Mouse (Mus musculus): ENCODE data around the gene Asap2. TPM values are rescaled to one million over a fixed set of nuclear protein-coding genes. Genes with fewer than 3 reads are reported as not detected.

Gene Asap2
- polyA plus RNA-seq, 1 experiment from 2014 or later = 13.3 TPM

GRCm38 (mm10) chr12:21136462-21136751 lies 146.1 kb downstream of the Asap2 start:
- DNase-seq (ENCODE audit: extremely low spot score, low spot score) = no peak
- Histone ChIP-seq H3K27ac (no peak overlapping the region), H3K9me3 (no peaks in the 10 kb centered on the region), H3K4me1 (peaks cover 75% of the 10 kb centered on the region), H3K36me3 (replicated peaks) (0 out of 2 replicates have a peak, but pooled peaks cover 5% of the 10 kb centered on the region), H3K4me3 (no peak overlapping the region), H3K27me3 (ENCODE audit: poor library complexity, severe bottlenecking) (no peaks in the 10 kb centered on the region)
- 90% methylated on average over 2 of the region's 2 CpGs for WGBS

DNA sequence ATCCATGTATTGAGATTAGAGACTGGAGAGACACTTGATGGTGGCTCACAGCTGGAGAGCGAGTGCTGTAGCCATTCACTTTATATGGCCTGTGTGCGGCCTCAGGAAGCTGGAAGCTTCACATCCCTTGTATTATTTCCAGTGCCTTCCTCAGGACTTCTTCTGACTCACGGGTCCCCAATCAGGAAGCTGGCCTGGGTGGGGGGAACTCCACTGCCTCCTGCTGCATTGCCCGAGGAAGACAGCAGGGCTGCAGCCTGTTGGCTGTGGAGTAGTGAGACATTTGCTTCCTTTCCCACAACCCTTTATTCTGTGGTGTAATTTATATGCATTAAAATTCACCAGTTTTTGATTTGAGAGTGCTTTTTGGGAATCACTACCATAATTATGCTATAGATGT lies 149.3 kb downstream of the Asap2 start:
- DNase-seq (ENCODE audit: extremely low spot score, low spot score) = no peak
- H3K27ac ChIP-seq = no peak overlapping the region
- H3K4me1 ChIP-seq = peaks cover 50% of the 10 kb centered on the region
- WGBS = 78% methylated on average over 4 of the region's 4 CpGs
- no peak overlapping the region for H3K4me3 ChIP-seq
- peaks cover 8% of the 10 kb centered on the region for H3K36me3 ChIP-seq (replicated peaks)
- H3K9me3 ChIP-seq = no peaks in the 10 kb centered on the region
- H3K27me3 ChIP-seq (ENCODE audit: poor library complexity, severe bottlenecking) = no peaks in the 10 kb centered on the region

GRCm38 (mm10) chr12:21140153-21140552 lies 149.9 kb downstream of the Asap2 start:
- Histone ChIP-seq H3K4me1 (peaks cover 44% of the 10 kb centered on the region), H3K27me3 (ENCODE audit: poor library complexity, severe bottlenecking) (no peaks in the 10 kb centered on the region), H3K36me3 (replicated peaks) (peaks cover 14% of the 10 kb centered on the region), H3K9me3 (0 out of 2 replicates have a peak, but pooled peaks cover 3% of the 10 kb centered on the region), H3K4me3 (no peak overlapping the region), H3K27ac (no peak overlapping the region)
- DNase-seq (ENCODE audit: extremely low spot score, low spot score) = no peak
- WGBS = 95% methylated on average over 14 of the region's 14 CpGs

DNA sequence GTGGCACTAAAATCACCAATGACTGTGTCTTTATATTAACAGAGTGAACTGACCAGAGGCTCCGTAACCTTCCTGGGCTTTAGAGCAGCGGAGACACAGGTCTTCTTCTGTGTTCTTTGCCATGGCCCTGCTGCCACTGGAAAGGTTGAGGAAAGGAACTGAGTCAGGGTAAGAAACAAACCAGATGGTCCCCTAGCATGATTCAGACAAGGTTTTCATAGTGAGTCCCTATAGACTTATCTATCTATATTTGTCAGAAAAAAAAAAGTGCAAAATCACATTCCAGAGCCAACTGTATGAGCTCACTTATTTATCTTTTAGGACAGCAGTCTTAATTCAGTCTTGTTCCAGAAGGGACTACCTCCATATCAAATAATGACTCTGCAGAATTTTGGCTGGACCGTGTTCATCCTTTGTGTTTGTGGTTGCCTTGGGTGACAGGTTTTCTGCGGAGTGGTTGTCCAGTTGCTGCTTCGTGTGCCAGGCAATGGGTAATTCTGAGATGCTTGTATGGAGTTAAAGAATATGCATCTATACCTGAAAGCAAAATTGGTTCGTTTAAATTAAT lies 150.6 kb downstream of the Asap2 start:
- Histone ChIP-seq H3K27ac (no peak overlapping the region), H3K9me3 (0 out of 2 replicates have a peak, but pooled peaks cover 3% of the 10 kb centered on the region), H3K4me1 (peaks cover 38% of the 10 kb centered on the region), H3K36me3 (replicated peaks) (peaks cover 20% of the 10 kb centered on the region), H3K27me3 (ENCODE audit: poor library complexity, severe bottlenecking) (no peaks in the 10 kb centered on the region), H3K4me3 (no peak overlapping the region)
- WGBS = 95% methylated on average over 6 of the region's 6 CpGs
- no peak for DNase-seq (ENCODE audit: extremely low spot score, low spot score)

GRCm38 (mm10) chr12:21141691-21142300 lies 151.5 kb downstream of the Asap2 start:
- 92% methylated on average over 5 of the region's 5 CpGs for WGBS
- H3K27me3 ChIP-seq (ENCODE audit: poor library complexity, severe bottlenecking) = no peaks in the 10 kb centered on the region
- H3K9me3 ChIP-seq = 0 out of 2 replicates have a peak, but pooled peaks cover 3% of the 10 kb centered on the region
- H3K4me3 ChIP-seq = no peak overlapping the region
- peaks cover 30% of the 10 kb centered on the region for H3K36me3 ChIP-seq (replicated peaks)
- H3K27ac ChIP-seq = no peak overlapping the region
- no peak for DNase-seq (ENCODE audit: extremely low spot score, low spot score)
- peaks cover 36% of the 10 kb centered on the region for H3K4me1 ChIP-seq

- Histone ChIP-seq H3K27me3 (ENCODE audit: poor library complexity, severe bottlenecking) (no peaks in the 10 kb centered on the region), H3K9me3 (0 out of 2 replicates have a peak, but pooled peaks cover 3% of the 10 kb centered on the region), H3K4me1 (peaks cover 38% of the 10 kb centered on the region), H3K36me3 (replicated peaks) (peaks cover 31% of the 10 kb centered on the region), H3K4me3 (no peak overlapping the region), H3K27ac (no peak overlapping the region)
- WGBS = 87% methylated on average over 9 of the region's 9 CpGs
- DNase-seq (ENCODE audit: extremely low spot score, low spot score) = no peak
Observed at GRCm38 (mm10) chr12:21142489-21143254, 152.4 kb downstream of the Asap2 start.

- Histone ChIP-seq H3K4me3 (no peak overlapping the region), H3K9me3 (0 out of 2 replicates have a peak, but pooled peaks cover 3% of the 10 kb centered on the region), H3K27ac (no peak overlapping the region), H3K4me1 (peaks cover 21% of the 10 kb centered on the region), H3K27me3 (ENCODE audit: poor library complexity, severe bottlenecking) (no peaks in the 10 kb centered on the region), H3K36me3 (replicated peaks) (peaks cover 31% of the 10 kb centered on the region)
- DNase-seq (ENCODE audit: extremely low spot score, low spot score) = no peak
- WGBS = 89% methylated on average over 5 of the region's 5 CpGs
Observed at GRCm38 (mm10) chr12:21144602-21145001, 154.3 kb downstream of the Asap2 start.

DNA sequence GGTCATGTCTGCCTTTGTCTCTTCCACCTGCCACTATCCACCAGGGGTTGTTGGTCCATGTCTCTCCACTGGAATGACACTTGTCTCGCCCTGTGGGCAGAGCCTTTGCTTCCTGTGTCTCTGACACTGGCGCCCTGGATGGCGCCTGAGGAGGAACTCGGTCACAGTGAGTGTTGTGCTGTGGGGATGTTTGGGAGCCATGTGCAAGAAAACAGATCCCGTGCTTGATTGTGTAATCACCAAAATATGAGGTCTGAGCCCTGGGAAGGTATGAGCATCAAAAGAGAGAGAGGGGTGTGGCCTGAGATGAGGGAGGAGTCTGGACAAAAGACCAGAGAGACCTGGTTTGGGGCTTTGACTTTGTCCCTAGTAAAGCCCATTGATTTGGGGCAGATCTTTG lies 154.8 kb downstream of the Asap2 start:
- Histone ChIP-seq H3K27me3 (ENCODE audit: poor library complexity, severe bottlenecking) (no peaks in the 10 kb centered on the region), H3K9me3 (0 out of 2 replicates have a peak, but pooled peaks cover 3% of the 10 kb centered on the region), H3K4me3 (no peak overlapping the region), H3K36me3 (replicated peaks) (peaks cover 31% of the 10 kb centered on the region), H3K4me1 (peaks cover 17% of the 10 kb centered on the region), H3K27ac (no peak overlapping the region)
- WGBS = 95% methylated on average over 5 of the region's 5 CpGs
- no peak for DNase-seq (ENCODE audit: extremely low spot score, low spot score)

- 73% methylated on average over 4 of the region's 4 CpGs for WGBS
- DNase-seq (ENCODE audit: extremely low spot score, low spot score) = no peak
- Histone ChIP-seq H3K27me3 (ENCODE audit: poor library complexity, severe bottlenecking) (no peaks in the 10 kb centered on the region), H3K36me3 (replicated peaks) (peaks cover 31% of the 10 kb centered on the region), H3K4me1 (peaks cover 15% of the 10 kb centered on the region), H3K9me3 (0 out of 2 replicates have a peak, but pooled peaks cover 3% of the 10 kb centered on the region), H3K27ac (no peak overlapping the region), H3K4me3 (no peak overlapping the region)
Observed at GRCm38 (mm10) chr12:21146826-21147225, 156.6 kb downstream of the Asap2 start.

DNA sequence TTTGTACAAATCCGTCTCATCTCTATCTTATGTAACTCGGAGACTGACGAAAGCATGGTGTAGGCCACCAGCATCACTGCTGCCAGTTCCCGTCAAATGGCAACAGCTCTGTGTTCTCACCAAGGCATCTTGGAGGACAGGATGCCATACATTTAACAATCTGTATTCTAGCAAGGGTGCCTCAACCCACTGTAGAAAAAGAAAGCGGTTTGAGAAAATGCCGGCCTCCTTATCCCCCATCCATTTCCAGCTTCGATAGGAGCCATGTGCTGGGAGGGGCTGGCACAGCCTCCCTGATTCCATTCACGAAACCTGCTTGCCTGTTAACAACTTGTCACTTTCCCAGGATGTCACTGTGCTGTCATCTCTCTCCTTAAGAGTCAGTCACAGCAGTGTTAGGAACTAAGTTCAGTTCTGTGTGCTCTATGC lies 163.0 kb downstream of the Asap2 start:
- Histone ChIP-seq H3K4me3 (no peak overlapping the region), H3K9me3 (no peaks in the 10 kb centered on the region), H3K27me3 (ENCODE audit: poor library complexity, severe bottlenecking) (no peaks in the 10 kb centered on the region), H3K36me3 (replicated peaks) (no peaks in the 10 kb centered on the region), H3K4me1 (peaks cover 27% of the 10 kb centered on the region), H3K27ac (no peak overlapping the region)
- no peak for DNase-seq (ENCODE audit: extremely low spot score, low spot score)
- 84% methylated on average over 8 of the region's 8 CpGs for WGBS

DNA sequence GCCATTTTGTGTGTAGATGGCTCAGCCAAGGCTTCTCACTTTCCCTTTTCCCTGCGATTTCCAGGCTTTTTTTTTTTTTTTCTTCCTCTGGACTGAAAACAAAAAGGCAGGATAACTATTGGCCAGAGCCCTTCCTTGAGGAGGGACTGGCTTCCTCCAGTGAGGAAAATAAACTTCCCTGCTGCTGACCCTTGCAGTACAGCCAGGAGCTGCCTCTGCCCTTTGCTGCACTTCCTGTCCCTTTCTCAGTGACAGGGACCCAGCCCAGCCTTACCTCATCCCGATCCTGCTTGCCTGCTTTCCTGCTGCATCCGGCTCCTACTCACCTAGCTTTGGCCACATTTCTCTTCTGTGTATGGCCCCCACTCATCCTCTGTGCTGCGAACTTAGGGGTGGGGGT lies 164.8 kb downstream of the Asap2 start:
- Histone ChIP-seq H3K9me3 (no peaks in the 10 kb centered on the region), H3K4me3 (no peak overlapping the region), H3K27ac (no peak overlapping the region), H3K36me3 (replicated peaks) (no peaks in the 10 kb centered on the region), H3K27me3 (ENCODE audit: poor library complexity, severe bottlenecking) (no peaks in the 10 kb centered on the region), H3K4me1 (peaks cover 42% of the 10 kb centered on the region)
- DNase-seq (ENCODE audit: extremely low spot score, low spot score) = no peak
- WGBS = 71% methylated on average over 4 of the region's 4 CpGs

DNA sequence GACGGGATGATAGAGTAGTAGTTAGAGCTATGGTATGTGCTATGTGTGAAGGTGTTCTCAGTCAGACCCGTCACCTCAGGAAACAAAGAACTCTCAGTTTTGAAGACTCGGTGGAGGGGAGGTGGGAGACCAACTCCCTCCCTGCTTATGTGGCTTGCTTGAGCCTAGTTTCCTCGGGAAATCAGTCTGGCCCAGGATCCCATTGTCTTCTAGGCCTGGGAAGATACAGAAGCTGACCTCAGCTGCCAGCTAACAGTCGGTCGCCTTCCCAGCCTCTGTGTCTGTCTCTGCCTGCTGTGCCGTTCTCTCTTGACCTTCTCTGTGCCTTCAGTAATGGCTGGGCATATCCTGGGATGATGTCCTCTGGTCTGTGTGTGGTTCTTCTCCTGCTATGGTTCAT lies 169.0 kb downstream of the Asap2 start:
- H3K27ac ChIP-seq = 0 out of 2 replicates have a peak overlapping the region, but pooled peaks have one; percentile 15
- DNase-seq (ENCODE audit: extremely low spot score, low spot score) = no peak
- peaks cover 13% of the 10 kb centered on the region for H3K36me3 ChIP-seq (replicated peaks)
- no peaks in the 10 kb centered on the region for H3K27me3 ChIP-seq (ENCODE audit: poor library complexity, severe bottlenecking)
- 75% methylated on average over 7 of the region's 7 CpGs for WGBS
- peaks cover 35% of the 10 kb centered on the region for H3K4me1 ChIP-seq
- H3K9me3 ChIP-seq = peaks cover 7% of the 10 kb centered on the region; the same call in 1 of the 2 replicates
- H3K4me3 ChIP-seq = no peak overlapping the region

DNA sequence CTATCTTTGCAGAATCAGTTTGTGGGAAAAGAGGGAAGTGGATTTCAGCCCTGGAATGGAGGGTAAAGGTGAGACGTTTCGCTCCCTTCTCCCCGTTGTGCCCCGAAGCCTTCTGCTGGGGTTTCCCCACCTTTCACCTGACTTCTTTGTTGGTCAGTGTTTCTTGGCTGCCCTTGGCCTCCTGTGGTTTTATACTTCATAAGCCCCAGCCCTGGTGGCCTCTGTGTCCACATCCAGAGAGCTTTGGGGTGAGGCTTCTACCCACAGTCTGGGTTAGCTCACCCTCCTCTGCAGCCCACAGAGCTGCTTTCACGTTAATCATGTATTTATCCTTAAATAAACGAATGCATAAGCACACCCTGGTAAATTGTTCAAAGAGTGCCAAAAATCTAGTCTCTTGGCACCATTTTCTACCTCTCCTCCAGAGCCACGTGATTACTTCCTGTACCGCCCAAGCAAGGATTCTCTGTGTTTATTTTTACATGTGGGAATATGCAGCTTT lies 170.1 kb downstream of the Asap2 start:
- Histone ChIP-seq H3K36me3 (replicated peaks) (peaks cover 16% of the 10 kb centered on the region), H3K4me3 (no peak overlapping the region), H3K27me3 (ENCODE audit: poor library complexity, severe bottlenecking) (no peaks in the 10 kb centered on the region), H3K9me3 (peaks cover 7% of the 10 kb centered on the region; the same call in 1 of the 2 replicates), H3K27ac (no peak overlapping the region), H3K4me1 (peaks cover 32% of the 10 kb centered on the region)
- whole genome bisulfite sequencing = 87% methylated on average over 8 of the region's 8 CpGs
- no peak for DNase-seq (ENCODE audit: extremely low spot score, low spot score)
